Mouse (Mus musculus) layer of hippocampus, postnatal 36 days (tissue): Measurements from ENCODE around the gene Galnt14. TPM values are rescaled to one million over a fixed set of nuclear protein-coding genes. Genes with fewer than 3 reads are reported as not detected.

Experiments
- DNase-seq, 2 experiments: peaks; one replicate each; pipeline ENCODE4 v3.0.0; 2022
- total RNA-seq, 2 experiments: library from RNA; stranded (reverse); gene quantifications; 2 replicates each; pipeline ENCODE4 v1.2.3; 2021

Gene Galnt14
- total RNA-seq, 2 experiments from 2014 or later = 22.2 to 23.3 TPM

DNA sequence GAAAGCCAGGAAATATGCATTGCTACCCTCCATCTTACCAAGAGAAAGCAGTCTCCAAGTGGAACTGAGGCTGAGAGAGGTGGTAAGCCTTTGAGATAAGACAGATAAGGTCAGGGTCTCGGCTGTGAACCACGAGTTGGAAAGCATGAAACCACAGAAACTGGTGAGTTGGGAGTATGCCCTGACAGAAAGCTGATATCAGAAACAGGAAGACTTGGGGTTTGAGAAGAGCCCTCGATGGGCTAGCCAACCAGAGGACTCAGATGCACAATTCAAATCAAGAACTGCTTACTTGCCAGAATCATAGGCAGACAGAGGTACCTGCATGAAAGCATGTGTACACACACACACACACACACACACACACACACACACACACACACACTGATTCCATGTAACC is 47.0 kb downstream of the Galnt14 start:
- DNase-seq = no peak

DNA sequence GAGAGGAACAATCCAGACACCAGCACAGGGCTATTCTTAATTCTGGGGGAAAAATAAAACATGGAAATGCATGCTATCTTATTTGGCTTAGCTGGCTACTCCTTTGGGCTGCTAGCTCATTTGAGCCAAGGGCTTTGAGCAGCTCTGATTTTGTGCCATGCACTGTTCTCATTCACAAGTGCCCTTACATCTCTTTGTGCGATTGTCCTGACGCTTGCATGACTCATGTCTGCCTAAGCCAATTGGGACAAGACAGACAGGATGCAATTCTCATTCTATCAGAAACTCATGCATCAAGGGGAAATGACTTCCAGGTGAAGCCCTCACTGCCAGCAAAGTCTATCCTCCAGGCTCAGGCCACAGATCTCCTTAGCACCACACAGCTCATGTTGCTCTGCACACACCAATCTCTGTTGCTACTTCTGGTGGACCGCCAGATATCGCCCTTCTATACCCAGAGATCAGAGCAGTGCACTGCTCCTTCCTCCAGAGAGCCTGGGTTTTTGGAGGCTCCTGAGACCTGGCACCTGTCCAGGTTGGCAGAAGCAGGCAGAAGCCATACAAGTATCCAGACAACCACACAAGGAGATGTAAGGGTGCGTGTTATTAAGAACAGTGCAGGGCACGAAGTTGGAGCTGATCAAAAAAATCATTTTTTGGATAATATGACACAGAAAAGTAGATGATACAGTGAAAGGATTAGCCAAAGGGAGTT is 51.4 kb downstream of the Galnt14 start:
- DNase-seq = no peak

DNA sequence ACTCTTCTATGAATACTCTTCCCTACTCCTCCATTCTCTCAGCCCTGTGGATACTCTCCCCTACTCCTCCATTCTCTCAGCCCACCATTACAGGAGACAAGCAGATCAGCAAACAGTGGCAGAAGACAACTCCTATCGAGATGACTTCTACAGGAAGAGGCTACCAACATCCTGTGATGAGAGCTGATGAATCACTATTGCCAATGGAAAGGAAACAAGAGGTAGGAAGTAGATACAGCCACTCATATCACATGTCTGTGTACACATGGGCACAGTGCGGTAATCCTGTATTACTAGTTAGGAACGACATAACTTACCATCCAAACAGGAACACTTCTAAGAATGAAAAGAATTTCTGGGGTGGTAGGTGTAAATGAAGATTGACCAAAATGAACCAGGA is 53.9 kb downstream of the Galnt14 start:
- no peak for DNase-seq

DNA sequence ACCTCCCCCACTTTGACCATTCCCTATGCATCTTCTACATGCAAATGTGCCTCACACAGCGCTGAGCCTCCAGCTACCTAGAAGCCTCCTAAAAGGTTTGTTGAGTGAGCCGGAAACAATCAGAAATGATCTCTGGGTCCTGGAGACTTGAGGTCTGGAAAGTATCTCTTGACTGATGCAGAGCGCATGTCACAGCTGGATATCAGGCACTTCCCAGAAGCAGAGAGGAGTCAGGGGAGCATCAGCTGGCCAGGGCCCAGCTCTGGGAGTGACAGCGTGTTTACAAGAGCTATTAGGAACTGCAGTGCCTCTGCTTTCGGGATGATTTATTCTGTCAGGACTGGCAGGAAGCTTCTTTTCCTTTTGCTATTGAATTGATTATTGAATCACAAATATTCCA is 56.0 kb downstream of the Galnt14 start:
- no peak for DNase-seq

DNA sequence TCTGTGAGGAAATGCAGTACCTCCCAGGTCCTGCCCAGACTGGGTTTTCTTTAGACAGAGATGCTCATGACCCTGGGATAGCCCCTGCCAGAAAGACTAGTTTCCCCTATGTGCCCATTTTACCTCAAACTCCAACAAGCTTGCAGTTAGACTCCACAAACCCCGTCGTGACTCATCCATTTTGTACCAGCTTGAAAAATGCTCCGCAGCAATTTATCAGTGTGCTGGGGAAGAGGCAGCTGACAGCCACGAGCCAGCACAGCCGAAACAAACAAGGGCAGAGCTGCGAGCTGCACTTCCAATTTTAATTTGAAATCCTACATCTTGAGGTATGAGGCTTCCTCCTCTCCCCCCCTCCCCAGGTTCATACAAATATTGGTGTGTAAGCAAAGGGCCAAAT is 60.9 kb downstream of the Galnt14 start:
- peak; percentile 30 for DNase-seq

DNA sequence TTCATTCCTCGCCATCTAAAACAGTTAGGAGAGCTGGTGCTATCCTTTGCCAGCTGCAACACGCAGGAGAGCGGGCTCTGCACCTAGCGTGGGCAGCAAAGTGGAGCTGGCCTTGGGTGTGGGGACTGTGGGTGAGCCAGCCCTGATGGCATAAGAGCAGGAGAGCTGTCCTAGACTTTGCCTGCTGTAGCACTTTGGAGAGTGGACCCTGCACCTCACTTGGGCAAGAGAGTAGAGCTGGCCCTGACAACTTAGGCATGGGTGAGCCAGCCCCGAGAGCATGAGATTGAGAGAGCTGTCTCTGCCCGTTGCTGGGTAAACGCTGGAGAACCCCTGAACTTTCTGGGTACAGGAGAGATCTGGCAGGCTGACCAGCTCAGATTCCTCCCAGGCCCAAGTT is 68.6 kb downstream of the Galnt14 start:
- DNase-seq = no peak

DNA sequence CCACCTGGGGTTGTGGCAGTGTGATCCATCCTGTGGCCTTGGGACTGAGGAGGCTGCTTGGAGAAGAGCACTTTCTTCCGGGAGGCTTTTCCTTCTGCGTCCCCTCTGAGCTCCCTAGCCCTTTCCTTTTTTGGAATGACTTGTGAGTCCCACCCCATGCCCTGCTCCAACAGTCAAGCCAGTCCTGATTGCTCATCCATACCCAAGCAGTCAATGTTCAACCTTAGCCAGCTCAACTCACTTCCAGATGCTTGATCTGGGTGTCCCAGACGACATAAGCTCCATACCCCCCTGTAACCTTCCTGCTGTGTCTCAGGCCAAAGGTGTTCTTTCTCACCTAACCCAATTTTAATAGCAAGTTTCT is 70.2 kb downstream of the Galnt14 start:
- DNase-seq = no peak

DNA sequence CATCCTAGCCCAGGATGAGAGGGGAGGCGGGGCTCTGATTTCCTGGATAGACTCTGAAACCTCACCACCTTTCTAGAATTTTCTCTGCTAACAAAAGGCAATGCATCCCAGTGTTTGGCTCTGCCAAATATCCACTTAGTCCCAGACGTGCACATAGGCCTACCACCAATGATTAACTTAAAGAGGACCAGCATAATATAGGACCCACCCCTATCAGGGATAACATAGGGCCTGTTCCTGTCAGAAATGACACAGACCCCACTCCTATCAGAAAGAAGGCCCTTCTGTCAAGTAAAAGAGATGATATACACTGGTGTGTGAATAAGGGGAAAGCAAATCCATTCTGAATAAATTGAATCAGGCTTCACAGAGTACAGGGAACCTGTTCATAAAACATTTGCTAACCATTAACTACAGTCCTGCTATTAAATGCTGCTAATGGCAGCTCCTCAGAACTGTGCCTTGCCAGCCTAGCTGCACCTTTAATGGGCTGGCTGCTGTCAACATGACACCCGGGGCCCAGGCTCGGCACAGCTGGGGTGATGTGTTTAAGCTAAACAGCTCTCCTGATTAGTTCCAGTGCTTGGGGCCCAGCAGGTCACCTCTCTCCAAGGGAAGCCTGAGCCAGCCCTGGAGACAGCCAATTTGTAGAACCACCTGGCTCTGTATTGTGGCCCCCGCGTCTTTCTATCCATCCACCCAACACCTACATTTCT is 70.7 kb downstream of the Galnt14 start:
- DNase-seq = no peak

DNA sequence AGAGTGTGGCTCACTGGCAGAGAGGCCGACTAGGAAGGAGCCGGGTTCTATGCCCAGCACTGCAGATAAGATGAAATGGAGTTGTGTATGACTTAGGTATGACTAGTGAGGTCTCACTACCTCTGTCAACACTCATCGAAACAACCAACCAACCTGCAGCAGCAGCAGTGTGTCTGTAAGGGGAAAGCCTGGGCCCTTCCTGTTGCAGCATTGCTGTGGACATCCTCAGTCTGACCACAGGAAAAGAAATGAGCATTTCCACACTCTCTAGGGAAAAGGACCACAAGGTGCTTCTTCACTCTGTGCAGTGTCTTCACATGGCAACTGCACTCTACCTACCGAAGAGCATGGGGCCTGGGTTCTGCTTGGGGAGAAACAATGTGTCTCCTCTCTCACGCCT is 73.3 kb downstream of the Galnt14 start:
- no peak for DNase-seq

DNA sequence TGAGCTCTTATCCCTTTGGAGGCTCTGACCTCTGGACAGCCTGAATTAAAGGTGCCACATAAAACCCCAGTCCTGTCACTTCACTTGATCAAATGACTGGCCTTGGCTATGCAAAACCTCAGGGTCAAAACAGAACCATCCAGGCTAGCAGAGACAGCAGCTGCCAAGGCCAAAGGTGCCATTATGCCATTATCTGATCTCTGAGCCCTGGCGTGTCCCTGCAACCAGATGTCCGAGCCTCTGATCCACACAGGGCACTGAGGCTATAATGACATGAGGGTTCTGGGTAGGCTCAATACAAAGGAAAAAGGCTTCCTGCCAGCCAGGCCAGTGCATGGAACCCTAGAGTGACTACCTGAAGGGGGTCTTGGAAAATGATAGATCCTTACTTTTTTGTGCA is 75.4 kb downstream of the Galnt14 start:
- no peak for DNase-seq

DNA sequence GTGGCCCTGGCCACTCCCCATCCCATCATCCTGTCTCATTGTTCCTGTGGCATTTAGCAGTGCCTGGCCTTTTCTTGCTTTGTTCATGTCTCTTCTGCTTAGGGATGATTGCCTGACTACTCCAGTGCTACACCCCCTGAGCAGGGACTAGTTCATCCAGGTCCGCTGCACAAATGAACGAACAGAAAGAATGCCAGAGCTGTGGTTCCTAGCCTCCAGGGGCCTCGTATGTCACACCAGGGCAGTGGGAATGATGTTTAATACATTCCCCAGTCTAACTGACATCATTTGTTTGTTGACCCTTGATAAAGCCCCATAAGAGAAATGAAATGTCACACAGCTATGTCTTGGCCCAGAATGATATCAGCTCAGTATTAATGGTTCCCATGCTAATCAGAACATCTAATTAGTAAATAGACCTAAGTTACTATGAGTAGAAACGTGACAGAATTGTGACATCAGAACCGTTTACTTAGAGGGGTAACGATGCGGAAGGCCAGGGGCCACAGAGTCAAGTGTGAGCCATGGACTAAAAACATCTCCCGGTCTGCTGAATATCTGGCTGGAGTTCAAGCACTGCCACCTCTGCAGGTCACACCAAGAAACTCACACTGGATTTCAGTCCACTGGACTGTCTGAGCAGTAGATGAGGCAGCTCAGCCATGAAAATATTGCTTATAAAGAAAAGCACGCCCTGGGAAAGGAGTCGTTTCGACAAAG is 76.1 kb downstream of the Galnt14 start:
- no peak for DNase-seq

DNA sequence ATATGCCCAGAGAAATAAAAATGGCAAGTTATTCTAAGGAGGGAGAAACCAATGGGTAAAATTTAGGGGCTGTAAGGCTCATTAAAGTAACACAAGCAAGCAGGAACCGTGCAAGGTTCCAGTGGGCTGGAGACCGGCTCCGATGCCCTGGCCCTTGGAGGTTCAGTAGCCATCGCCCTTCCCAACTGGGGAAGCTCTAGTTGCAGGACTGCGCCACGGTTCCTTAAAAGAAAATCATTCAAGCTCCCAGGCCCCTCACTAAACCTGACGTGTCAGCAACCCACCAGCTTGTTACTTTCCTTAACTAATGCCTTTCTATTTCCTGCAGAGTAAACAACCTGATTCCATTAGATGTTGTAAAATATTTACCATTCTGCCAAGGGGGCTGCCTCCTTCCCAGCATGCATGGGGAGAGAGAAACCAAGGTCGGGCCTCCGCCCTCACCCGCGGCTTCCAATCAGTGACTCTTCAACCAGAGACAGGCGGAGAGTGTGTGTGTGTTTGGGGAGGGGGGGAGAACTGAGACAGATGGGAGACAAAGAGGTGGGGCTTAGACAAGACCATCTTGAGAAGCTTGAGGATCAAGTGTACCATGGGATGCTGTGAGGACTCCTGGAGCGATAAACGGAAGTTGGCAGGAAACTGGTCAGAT is 81.9 kb downstream of the Galnt14 start:
- no peak for DNase-seq

DNA sequence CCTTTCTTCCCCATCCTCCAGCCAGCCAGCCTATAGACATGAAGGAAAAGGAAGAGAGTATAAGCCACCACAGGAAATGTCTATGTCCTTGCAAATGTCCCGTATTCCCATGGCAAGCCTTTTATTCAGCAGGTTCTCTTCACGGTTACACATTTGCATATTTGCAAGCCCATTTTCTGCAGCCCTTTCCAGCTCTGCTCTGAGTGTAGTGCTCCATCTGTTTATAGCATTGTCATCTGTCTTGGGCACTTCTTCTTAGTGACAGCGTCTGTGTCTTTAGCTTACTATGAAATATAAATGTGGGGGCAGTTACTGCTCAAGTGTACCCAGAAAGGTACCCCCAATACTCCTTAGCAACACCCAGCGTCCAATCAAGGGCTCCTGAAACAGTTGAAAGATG is 83.3 kb downstream of the Galnt14 start:
- DNase-seq = peak in 1 of 2 experiments; percentile 17

DNA sequence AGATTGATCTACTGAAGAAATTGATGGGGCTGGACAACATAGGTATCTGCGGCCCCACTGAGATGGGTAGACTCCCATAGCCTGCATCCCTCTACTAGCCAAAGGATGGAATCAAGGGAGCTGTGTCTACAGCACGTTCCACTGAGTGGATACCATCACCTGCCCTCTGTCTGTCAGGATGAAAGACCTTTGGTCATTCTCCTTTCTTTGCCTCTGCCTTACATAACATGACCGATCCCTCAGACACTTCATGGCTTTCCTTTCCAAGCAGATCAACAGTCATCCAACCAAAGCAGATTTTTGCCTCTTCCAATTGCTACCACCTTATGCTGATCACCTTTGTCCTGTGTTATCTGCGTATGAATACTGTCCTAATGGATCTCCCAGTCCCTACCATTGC is 90.2 kb downstream of the Galnt14 start:
- DNase-seq = no peak

DNA sequence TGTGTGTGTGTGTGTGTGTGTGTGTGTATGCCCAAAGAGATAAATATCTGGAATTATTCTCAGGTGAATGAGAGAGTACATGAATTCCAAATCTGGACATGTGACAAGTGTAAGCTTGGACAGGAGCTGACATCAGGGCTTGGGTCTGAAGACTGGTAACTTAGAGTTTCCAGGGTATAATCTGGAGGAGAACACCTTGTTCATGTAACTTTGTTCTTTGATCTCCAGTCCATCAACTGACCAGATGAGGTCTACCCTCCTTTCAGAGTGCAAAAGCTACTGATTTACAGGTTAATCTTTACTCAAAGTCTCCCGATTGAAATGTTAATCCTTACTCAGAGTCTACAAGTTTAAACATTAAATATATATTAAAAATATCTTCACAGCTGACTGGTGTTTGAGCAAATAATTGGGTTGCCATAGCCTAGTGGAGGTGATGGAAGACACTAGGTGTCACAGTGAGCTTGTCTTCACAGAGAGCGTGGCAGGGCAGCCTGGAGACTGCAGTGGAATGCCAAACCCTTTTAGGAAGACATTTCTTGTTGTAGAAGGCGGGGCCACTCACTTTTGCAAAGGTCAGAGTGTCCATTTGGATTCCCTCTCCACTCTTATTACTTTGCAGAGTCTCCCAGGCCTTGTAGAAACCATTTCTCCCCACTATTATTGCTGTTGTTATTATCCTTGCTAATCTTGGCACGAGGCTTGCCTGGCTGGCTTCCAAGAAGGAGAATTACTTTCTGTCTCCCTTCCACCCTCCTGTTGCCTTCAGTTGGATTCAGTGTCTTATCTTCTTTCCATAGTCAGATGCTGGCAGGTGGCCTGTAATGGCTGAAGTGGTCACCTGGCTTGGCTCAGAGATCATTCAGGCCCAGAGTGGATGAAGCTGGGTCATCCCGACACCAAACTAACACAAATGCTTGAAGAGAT is 107.4 kb downstream of the Galnt14 start:
- no peak for DNase-seq

DNA sequence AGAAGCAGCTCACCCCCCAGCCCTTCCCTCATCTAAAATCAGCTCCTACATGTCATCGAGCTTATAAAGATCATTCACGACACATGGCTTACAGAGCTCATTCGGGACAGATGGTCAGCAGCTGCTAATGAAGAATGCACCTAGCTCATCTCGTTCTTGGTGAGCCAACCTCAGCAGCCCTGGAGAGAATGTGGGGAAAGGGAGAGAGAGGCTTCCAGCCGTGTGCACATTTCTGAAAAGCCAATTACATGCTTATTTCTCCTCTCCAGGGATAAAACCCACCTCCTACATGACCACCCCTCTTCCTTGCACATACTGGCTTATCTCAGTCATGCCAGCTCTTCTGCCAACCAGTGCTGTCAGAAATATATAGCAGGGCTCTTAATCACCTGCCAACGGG is 110.3 kb downstream of the Galnt14 start:
- DNase-seq = no peak

DNA sequence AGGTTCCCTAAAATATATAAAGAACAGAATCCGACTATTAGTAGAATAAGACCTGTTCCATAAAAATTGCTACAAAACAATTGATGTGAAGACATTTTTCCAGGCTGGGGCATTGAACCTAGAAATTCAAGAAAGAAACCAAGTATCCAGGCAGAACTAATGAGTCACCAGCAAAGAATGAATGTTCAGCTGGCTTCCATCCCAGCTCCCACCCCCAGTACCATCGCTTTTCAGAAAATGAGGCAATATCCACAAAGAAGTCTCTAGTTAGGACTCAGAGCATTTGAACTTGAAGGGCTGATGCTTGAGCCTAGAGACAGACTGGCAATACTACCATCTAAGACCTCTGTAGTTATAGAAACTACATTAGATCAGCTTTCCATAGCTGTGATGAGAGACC is 118.2 kb downstream of the Galnt14 start:
- DNase-seq = no peak

DNA sequence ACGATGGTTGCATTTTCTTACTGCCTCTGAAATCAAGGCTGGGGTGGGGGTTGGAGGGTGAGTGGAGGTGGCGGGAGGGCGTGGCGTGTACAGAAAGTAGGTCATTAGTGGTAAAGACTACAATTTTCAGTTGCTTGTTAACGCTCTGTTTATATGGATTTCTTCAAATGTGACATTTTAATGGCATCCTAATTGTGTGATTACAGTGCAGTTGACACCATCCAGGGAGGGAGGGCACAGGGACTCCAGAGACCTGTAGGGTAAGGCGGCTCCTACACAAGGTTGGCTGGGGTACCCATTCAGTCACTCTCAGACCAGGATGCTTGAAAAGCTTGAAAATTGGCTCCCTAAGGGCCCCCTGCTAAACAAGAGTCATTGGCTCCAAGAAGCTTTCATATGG is 122.7 kb downstream of the Galnt14 start:
- DNase-seq = no peak

DNA sequence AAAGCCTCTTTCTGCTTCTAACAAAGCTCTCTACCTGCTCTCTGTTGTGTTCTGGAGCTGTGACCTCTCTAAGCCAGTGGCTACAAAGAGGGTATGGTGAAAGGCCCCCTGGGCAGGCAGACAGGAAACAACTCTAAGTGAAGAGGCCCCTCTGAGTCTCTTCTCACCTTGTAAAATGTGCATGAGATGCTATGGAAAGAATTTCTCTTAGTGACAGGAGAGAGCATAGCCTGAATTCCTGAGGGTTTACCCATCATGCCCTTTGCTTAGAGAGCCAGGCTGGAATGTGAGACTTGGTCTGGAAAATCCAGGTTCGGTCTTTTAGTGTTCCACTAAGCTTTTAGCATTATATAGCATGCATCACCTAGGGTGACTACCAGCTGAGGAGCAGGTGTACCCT is 136.1 kb downstream of the Galnt14 start:
- no peak for DNase-seq

DNA sequence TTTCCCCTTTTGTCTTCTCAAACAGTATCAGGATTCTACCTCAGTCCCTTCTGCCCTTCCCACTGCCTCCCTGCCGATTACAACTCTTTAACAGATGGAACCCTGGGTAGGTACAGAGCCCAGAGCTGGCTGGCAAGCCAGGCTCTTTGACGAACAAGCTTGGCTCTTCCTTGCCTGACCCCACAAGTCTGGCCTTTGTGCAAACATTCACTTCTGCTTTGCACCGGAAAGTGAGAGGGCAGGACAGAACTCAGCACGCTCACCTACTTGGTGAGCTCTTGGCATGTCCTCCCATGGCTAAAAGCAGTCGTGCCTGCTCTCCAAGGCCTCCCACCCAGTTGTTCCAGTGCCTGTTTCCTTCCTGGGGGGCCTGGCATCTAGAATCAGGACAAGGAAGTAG is 137.4 kb downstream of the Galnt14 start:
- no peak for DNase-seq

DNA sequence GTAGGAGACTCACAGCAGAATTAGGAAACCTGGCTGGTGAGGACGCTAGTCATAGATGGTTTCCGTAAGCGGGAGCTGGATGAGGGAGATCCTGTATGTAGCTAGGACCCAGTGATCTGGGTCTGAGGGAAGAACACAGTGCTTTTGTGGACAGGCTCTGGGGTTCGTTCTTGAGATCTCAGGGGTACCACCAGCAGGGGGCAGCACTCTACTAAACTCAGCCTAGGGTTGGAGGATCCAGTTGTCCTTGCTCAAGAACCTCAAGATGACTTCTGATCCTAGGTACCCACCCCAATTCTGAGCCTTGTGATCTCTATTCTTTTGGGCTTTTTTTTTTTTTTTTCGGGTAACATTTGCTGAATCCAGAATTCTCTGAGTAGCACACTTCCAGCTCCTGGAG is 137.8 kb downstream of the Galnt14 start:
- DNase-seq = peak; percentile 25 to 33

DNA sequence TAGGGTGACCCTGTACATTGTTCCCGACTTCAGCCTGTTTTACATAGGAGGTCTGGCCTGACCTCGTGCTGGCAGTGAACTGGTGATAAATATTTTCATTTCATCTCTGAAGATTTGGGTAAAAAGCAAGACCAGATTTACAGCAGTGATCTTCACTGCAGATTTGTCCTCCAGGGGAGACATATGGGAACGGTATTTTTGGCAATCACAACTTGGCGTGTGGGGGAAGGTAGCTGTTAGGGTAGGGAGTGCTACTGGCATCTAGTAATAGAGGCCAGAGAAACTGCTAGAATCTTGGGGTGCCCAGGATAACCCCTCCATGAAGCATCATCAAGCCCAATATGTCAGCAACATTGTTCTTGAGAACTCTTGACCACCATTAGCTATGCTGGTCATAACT is 138.3 kb downstream of the Galnt14 start:
- DNase-seq = peak in 1 of 2 experiments; percentile 30
